Mouse (Mus musculus): ENCODE measurements at regions not wholly inside any gene's neighbourhood (a gene's known extent, or its start where the extent isn't known, plus 50 kb on each side); places are given as distances from the start of the nearest gene placed in this dataset.
A peak's percentile ranks its signal among the peaks of the same experiment; 100 is the strongest.

- no peak for DNase-seq (ENCODE audit: inconsistent ontology term)
These were observed 52.0 kb upstream of the Trp53i11 start for GRCm38 (mm10) chr2:93135324-93135723.

GRCm38 (mm10) chr2:93133301-93133971, 53.9 kb upstream of the Trp53i11 start:
- DNase-seq (ENCODE audit: inconsistent ontology term), result no peak

GRCm38 (mm10) chr2:93131825-93132623, 55.3 kb upstream of the Trp53i11 start:
- DNase-seq (ENCODE audit: inconsistent ontology term), result peak; percentile 24

GRCm38 (mm10) chr2:93131236-93131635, 56.1 kb upstream of the Trp53i11 start:
- no peak for DNase-seq (ENCODE audit: inconsistent ontology term)

- no peak for DNase-seq (ENCODE audit: inconsistent ontology term)
These were observed 58.2 kb upstream of the Trp53i11 start for GRCm38 (mm10) chr2:93129176-93129575.

- peak; percentile 35 for DNase-seq (ENCODE audit: inconsistent ontology term)
These were observed 60.7 kb upstream of the Trp53i11 start for GRCm38 (mm10) chr2:93126595-93127165.

- DNase-seq (ENCODE audit: inconsistent ontology term), result no peak
These were observed 61.2 kb upstream of the Trp53i11 start for GRCm38 (mm10) chr2:93126112-93126511.

- DNase-seq (ENCODE audit: inconsistent ontology term), result no peak
These were observed 62.4 kb upstream of the Trp53i11 start for GRCm38 (mm10) chr2:93124866-93125467.

GRCm38 (mm10) chr2:93123829-93124228, 63.5 kb upstream of the Trp53i11 start:
- DNase-seq (ENCODE audit: inconsistent ontology term), result no peak

GRCm38 (mm10) chr2:93120386-93120785, 67.0 kb upstream of the Trp53i11 start:
- no peak for DNase-seq (ENCODE audit: inconsistent ontology term)

- no peak for DNase-seq (ENCODE audit: inconsistent ontology term)
These were observed 68.3 kb upstream of the Trp53i11 start for GRCm38 (mm10) chr2:93119001-93119400.

- DNase-seq (ENCODE audit: inconsistent ontology term), result no peak
These were observed 69.3 kb upstream of the Prdm11 start for GRCm38 (mm10) chr2:93115303-93115702.

GRCm38 (mm10) chr2:93113929-93114328, 68.0 kb upstream of the Prdm11 start:
- no peak for DNase-seq (ENCODE audit: inconsistent ontology term)

GRCm38 (mm10) chr2:93112320-93112719, 66.4 kb upstream of the Prdm11 start:
- DNase-seq (ENCODE audit: inconsistent ontology term), result no peak

- DNase-seq (ENCODE audit: inconsistent ontology term), result no peak
These were observed 64.9 kb upstream of the Prdm11 start for GRCm38 (mm10) chr2:93110898-93111297.

- no peak for DNase-seq (ENCODE audit: inconsistent ontology term)
These were observed 60.6 kb upstream of the Prdm11 start for GRCm38 (mm10) chr2:93106581-93106980.

GRCm38 (mm10) chr2:93101991-93102390, 56.0 kb upstream of the Prdm11 start:
- no peak for DNase-seq (ENCODE audit: inconsistent ontology term)

GRCm38 (mm10) chr2:93099780-93100179, 53.8 kb upstream of the Prdm11 start:
- DNase-seq (ENCODE audit: inconsistent ontology term), result no peak

- no peak for DNase-seq (ENCODE audit: inconsistent ontology term)
These were observed 51.0 kb upstream of the Prdm11 start for GRCm38 (mm10) chr2:93097016-93097415.

- DNase-seq (ENCODE audit: inconsistent ontology term), result peak; percentile 81
These were observed 50.2 kb upstream of the Prdm11 start for GRCm38 (mm10) chr2:93096078-93096729.
